Mouse (Mus musculus): ENCODE results near the gene Olfr828.

The Olfr828 gene

DNA sequence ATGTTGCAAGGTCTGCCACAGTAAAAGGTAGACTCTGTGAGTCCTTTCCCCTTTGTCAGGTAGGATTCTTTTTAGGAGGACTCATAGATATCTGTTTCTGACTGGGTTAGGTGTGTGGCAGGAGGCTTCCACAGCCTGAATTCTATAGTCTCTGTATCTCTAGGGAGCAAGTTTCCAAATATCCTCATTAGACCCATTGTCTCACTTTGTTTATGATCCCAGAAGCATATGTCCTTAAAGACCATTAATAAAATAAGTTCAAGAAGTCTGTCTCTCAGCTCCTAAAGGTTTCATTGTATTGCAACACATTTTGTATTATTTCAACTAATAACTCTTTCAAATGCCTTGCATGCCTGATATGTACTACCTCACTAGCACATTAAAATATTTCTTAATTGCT is at the start of gene Olfr828:
Gene Olfr828, minus strand, starts transcription at position 101 of the 400 bp plus-strand sequence.
- DNase-seq = no peak

DNA sequence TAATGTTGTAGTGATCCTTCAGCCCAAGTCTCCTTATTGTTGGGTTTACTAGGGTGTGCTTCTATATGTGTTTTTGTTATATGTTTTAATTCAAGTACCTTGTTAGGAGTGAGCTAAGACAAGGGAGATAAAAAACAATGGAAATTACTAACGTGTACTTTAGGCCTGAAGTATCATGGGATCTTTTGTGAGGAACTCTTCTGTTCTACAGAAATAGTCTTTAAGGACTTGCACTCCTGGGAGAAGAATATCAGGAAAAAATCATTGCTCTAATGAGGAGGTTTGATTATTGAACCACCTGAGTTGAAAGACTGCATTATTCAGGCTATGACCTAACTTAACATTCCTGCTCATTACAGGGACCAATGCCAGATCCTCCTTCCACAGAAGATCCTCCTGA is 35.3 kb upstream of the Olfr828 start, which contains the start of gene Olfr829:
Gene Olfr829, plus strand, starts transcription at position 301 of the 400 bp plus-strand sequence.
- DNase-seq = no peak

DNA sequence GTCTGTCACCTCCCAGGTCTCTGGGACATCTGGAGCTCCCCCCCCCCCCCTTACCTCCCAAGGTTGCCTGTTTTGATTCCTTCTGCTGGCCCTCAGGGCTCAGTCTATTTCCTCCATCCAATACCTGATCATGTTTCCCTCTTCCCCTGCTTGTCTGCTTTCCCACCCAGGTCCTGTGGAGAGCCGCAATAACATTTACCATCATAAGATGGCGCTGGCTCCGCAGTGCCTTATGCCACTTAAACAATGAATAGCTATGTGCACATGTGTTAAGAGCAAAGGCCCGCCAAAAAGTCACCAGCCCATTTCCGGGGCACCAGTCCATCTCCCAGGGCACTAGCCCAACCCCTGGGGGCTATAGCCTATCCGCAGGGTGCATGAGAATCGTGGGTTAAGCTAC is 34.0 kb downstream of the Olfr828 start:
- DNase-seq = no peak

DNA sequence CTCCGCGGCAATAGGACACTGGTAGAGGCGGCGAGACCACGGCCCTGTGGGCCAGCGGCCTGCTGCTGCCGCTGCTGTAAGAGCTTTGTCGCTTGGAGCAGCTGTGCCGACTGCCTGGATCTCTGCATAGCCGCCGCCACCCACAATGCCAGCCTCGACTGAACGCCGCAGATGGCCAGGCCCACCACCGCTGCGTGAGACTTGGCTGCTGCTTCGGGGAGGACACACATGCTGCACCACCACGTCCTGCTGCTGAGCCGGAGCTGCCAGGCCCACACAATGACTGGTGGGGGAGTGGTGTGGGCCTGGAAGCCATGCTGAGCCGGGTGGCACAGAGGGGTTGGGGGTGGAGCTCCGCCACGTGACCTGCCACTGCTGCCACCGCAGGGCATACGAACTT is 39.9 kb downstream of the Olfr828 start:
- DNase-seq = peak; percentile 8

DNA sequence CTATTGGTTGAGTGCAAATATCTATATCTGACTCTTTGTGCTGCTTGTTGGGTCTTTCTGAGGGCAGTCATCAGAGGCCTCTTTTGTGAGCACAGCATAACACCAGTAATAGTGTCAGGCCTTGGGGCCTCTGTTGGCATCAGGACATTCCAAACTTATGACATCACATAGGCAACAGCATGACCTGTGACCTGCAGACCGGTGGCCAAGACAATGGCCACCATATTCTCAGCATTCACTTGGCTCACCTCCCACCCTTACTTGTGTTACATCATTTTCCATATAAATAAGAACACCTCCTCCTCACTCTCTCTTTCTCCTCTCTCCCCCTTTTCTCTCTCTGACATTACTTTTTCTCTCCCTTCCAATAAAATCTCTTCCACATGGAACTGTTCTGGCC is 40.3 kb downstream of the Olfr828 start:
- no peak for DNase-seq

All from cerebellum, adult 8-10 months (tissue).